Mouse (Mus musculus) stomach, postnatal 0 days (tissue): ENCODE data around the gene Vamp8. TPM values are rescaled to one million over a fixed set of nuclear protein-coding genes. Genes with fewer than 3 reads are reported as not detected.

Experiments
- ATAC-seq: fragments of 200-750 bp; cut with Nextera tagmentation; 2 replicates; pipeline ENCODE4 v1.8.0; 2017; ENCODE audit not compliant: low FRiP score, low TSS enrichment
- DNase-seq: peaks from one replicate; pipeline ENCODE4 v3.0.0-alpha.2; 2016; ENCODE audit warnings: low spot score
- H3K27ac ChIP-seq: fragments of 300-500 bp; sonication (generic); replicated peaks from 2 replicates; pipeline ENCODE4 v1.5.1; 2014; ENCODE audit warnings: mild to moderate bottlenecking, control low read depth
- H3K27me3 ChIP-seq: fragments of 300-500 bp; sonication (generic); 2 replicates; pipeline ENCODE4 v1.6.1; 2014; ENCODE audit warnings: low read length; ENCODE audit not compliant: control insufficient read depth, insufficient read depth
- H3K36me3 ChIP-seq: fragments of 300-500 bp; sonication (generic); 2 replicates; pipeline ENCODE4 v1.6.1; 2014; ENCODE audit warnings: low read length, mixed read lengths; ENCODE audit not compliant: control insufficient read depth, insufficient read depth
- H3K4me1 ChIP-seq: fragments of 300-500 bp; sonication (generic); replicated peaks from 2 replicates; pipeline ENCODE4 v1.6.1; 2014; ENCODE audit warnings: antibody characterized with exemption; ENCODE audit not compliant: control insufficient read depth, insufficient read depth
- H3K4me2 ChIP-seq: fragments of 300-500 bp; sonication (generic); replicated peaks from 2 replicates; pipeline ENCODE4 v1.6.1; 2014; ENCODE audit warnings: low read depth, mild to moderate bottlenecking, control low read depth, moderate library complexity
- H3K4me3 ChIP-seq: fragments of 300-500 bp; sonication (generic); 2 replicates; pipeline ENCODE4 v1.5.1; 2014; ENCODE audit warnings: low read depth, low read length, control low read depth
- H3K9ac ChIP-seq: fragments of 300-500 bp; sonication (generic); 2 replicates; pipeline ENCODE4 v1.6.1; 2014; ENCODE audit warnings: mild to moderate bottlenecking, low read length, control low read depth, mixed read lengths
- H3K9me3 ChIP-seq: fragments of 300-500 bp; sonication (generic); 2 replicates; pipeline ENCODE4 v1.6.1; 2016; ENCODE audit warnings: low read length; ENCODE audit not compliant: control insufficient read depth
- CTCF ChIP-seq: IDR thresholded peaks from 2 replicates; pipeline ENCODE4 v1.5.1; 2016; ENCODE audit warnings: antibody characterized with exemption, low read depth, mild to moderate bottlenecking, moderate library complexity
- EP300 ChIP-seq: optimal IDR thresholded peaks from 2 replicates; pipeline ENCODE3; 2016; ENCODE audit warnings: antibody characterized with exemption
- WGBS: fragments of 180-500 bp; shearing (Covaris S2); extraction: QIAGEN DNeasy Blood & Tissue Kit; methylation state at CpG from one replicate; pipeline ENCODE4 v1.1.7; 2014; 5-methylcytosine and 5-hydroxymethylcytosine counted together
- polyA plus RNA-seq: library from polyadenylated mRNA; unstranded; fragments of >200 nt; fragmentation: Nextera tagmentation; extraction: Ambion mirVana; gene quantifications from 2 replicates; pipeline ENCODE4 v1.2.1, GENCODE M21; 2015

The Vamp8 gene
- polyA plus RNA-seq, 1 experiment from 2014 or later = 368 TPM

DNA sequence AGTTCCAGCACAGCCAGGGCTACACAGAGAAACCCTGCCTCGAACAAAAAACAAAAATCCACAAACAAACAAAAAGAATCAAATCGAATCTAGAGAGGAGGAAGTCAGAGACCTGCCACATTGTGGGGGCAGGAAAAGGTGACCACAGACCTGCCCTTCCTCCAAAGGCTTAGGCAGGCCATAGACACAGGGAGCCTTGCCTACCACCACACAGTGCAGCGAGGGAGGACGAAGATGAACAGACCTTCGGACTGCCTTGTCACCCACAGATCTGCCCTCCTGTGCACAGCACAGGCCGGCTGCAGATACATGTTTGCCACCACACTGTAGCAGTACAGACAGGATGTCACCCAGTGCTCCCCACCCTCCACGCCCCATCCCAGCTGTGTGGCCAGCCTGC, 20.0 kb upstream of the Vamp8 start:
- TF ChIP-seq CTCF = no peak
- no peak for TF ChIP-seq EP300
- no peak overlapping the region for H3K4me3 ChIP-seq
- no peak overlapping the region for H3K27ac ChIP-seq
- no peaks in the 10 kb centered on the region for H3K4me1 ChIP-seq
- no peaks in the 10 kb centered on the region for H3K27me3 ChIP-seq
- no peak overlapping the region for H3K4me2 ChIP-seq
- H3K9me3 ChIP-seq = no peaks in the 10 kb centered on the region
- H3K9ac ChIP-seq = no peak overlapping the region
- H3K36me3 ChIP-seq = no peaks in the 10 kb centered on the region
- ATAC-seq (no peak), DNase-seq (no peak)
- 87% methylated on average over 7 of the region's 7 CpGs for WGBS

DNA sequence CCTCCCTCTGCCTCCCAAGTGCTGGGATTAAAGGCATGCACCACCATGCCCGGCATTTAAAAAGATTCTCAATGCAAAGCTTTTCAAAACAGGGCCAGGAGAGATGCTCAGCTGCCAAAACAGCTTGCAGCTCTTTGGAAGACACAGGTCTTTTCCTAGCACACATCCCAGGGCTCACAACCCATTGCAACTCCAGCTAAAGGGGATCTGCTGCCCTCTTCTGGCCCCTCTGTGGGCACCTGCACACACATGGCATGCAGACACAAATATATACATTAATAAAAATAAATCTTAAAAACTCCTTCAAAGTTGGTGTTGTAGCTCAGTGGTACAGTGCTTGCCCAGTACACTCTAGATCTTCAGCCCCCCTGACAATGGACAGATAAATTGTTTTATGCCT, 19.5 kb upstream of the Vamp8 start:
- no peaks in the 10 kb centered on the region for H3K27me3 ChIP-seq
- DNase-seq = no peak
- ATAC-seq = no peak
- TF ChIP-seq EP300 = no peak
- TF ChIP-seq CTCF = peak; percentile 36; the same call in 1 of the 2 replicates
- no peak overlapping the region for H3K27ac ChIP-seq
- WGBS = 29% methylated on average over 1 of the region's 1 CpGs
- no peaks in the 10 kb centered on the region for H3K9me3 ChIP-seq
- H3K4me2 ChIP-seq = no peak overlapping the region
- H3K9ac ChIP-seq = no peak overlapping the region
- no peak overlapping the region for H3K4me3 ChIP-seq
- no peaks in the 10 kb centered on the region for H3K36me3 ChIP-seq
- no peaks in the 10 kb centered on the region for H3K4me1 ChIP-seq

DNA sequence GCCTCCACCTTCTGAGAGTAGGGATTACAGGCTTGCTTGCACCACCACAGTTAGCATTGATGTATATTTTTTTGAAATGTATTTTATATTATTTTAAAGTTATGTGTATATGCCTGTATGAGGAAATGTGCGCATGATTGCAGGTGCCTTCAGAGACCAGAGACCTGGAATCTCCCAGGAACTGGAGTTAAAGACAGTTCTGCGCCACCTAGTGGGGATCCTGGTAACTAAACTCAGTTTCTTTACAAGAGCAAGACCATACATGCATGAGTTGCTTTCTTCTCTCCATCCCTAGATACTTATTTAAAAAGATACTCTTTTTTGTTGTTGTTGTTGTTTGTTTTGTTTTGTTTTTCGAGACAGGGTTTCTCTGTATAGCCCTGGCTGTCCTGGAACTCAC, 19.1 kb upstream of the Vamp8 start:
- Histone ChIP-seq H3K27ac (no peak overlapping the region), H3K9me3 (no peaks in the 10 kb centered on the region), H3K27me3 (no peaks in the 10 kb centered on the region), H3K4me2 (no peak overlapping the region), H3K9ac (no peak overlapping the region), H3K4me3 (no peak overlapping the region), H3K4me1 (no peaks in the 10 kb centered on the region), H3K36me3 (no peaks in the 10 kb centered on the region)
- DNase-seq (peak; percentile 75), ATAC-seq (no peak)
- TF ChIP-seq EP300 (no peak), CTCF (peak; percentile 77)
- 11% methylated on average over 3 of the region's 3 CpGs for WGBS

DNA sequence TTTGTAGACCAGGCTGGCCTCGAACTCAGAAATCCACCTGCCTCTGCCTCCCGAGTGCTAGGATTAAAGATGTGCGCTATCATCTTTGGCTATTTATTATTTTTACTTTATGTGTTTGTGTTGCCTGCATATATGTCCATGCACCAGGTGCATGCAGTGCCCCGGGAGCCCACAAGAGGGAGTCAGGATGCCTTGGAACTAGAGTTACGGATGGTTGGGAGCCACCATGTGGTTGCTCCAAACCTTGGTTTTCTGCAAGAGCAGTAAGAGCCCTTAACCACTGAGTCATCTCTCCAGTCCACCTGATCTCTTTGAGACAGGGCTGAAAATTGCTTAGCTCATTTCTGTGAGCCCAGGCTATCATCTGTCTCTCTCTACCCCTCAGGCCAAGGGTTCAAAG, 16.6 kb upstream of the Vamp8 start:
- Histone ChIP-seq H3K4me3 (no peak overlapping the region), H3K27ac (no peak overlapping the region), H3K9me3 (no peaks in the 10 kb centered on the region), H3K4me1 (no peaks in the 10 kb centered on the region), H3K27me3 (no peaks in the 10 kb centered on the region), H3K9ac (no peak overlapping the region), H3K4me2 (no peak overlapping the region), H3K36me3 (no peaks in the 10 kb centered on the region)
- peak; percentile 99 for TF ChIP-seq CTCF
- no peak for TF ChIP-seq EP300
- WGBS = 0% methylated on average over 5 of the region's 5 CpGs
- DNase-seq = peak; percentile 95
- peak; percentile 83 for ATAC-seq

DNA sequence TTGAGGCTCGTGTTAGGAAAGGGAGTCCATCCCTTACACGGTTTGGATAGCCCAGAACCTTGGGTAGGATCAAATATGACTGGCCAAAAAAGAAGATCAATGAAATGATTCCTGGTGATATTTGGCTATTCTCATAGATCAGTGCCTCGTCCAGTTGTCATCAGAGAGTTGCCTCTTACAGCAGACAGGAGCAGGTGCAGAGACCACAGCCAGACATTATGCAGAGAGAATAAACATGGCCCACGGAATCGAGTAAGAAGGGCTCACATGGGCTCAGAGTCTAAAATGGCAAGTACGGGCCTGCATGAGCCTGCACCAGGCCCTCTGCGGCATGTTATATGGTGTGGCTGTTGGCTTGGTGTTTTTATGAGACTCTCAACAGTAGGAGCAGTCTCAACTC, 14.9 kb upstream of the Vamp8 start:
- ATAC-seq = no peak
- H3K4me1 ChIP-seq = no peaks in the 10 kb centered on the region
- no peaks in the 10 kb centered on the region for H3K36me3 ChIP-seq
- H3K9ac ChIP-seq = no peak overlapping the region
- 80% methylated on average over 7 of the region's 7 CpGs for WGBS
- H3K4me2 ChIP-seq = no peak overlapping the region
- H3K27ac ChIP-seq = no peak overlapping the region; the same call in 1 of the 2 replicates
- no peak for TF ChIP-seq CTCF
- no peak for TF ChIP-seq EP300
- H3K4me3 ChIP-seq = no peak overlapping the region
- DNase-seq = no peak
- no peaks in the 10 kb centered on the region for H3K27me3 ChIP-seq
- no peaks in the 10 kb centered on the region for H3K9me3 ChIP-seq

DNA sequence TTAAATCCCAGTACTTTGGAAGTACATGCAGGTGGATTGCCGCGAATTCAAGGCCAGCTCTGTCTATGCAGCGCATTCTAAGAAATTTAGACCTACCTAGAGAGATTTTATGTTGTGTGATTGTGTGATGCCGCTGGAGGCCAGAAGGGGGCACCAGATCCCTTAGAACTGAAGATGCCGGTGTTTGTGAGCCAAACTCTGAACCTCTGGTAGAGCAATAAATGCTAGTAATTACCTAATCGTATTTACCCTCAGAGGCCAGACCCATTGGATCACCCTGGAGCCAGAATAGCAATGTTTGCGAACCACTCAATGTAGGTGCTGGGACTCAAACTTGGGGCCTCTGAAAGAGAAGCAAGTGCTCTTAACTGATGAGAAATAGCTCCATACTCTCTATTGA, 11.4 kb upstream of the Vamp8 start:
- Histone ChIP-seq H3K9me3 (no peaks in the 10 kb centered on the region), H3K27ac (no peak overlapping the region), H3K27me3 (no peaks in the 10 kb centered on the region), H3K4me2 (no peak overlapping the region), H3K9ac (no peak overlapping the region), H3K4me1 (no peaks in the 10 kb centered on the region), H3K4me3 (no peak overlapping the region), H3K36me3 (no peaks in the 10 kb centered on the region)
- ATAC-seq (peak; percentile 47; the same call in 1 of the 2 replicates), DNase-seq (peak; percentile 81)
- WGBS = 22% methylated on average over 7 of the region's 7 CpGs
- TF ChIP-seq CTCF (peak; percentile 88), EP300 (no peak)
